Mouse (Mus musculus) embryonic facial prominence, embryonic 10.5 days (tissue): ENCODE measurements at regions not wholly inside any gene's neighbourhood (a gene's known extent, or its start where the extent isn't known, plus 50 kb on each side); places are given as distances from the start of the nearest gene placed in this dataset. TPM values are rescaled to one million over a fixed set of nuclear protein-coding genes. Genes with fewer than 3 reads are reported as not detected.
A peak's percentile ranks its signal among the peaks of the same experiment; 100 is the strongest.

ENCODE experiments used
- DNase-seq: peaks from one replicate; pipeline ENCODE4 v3.0.0-alpha.2; 2017; ENCODE audit warnings: low spot score
- H3K27ac ChIP-seq: fragments of 300-500 bp; sonication (generic); replicated peaks from 2 replicates; pipeline ENCODE4 v1.5.1; 2016; ENCODE audit warnings: mild to moderate bottlenecking
- H3K27me3 ChIP-seq: fragments of 300-500 bp; sonication (generic); replicated peaks from 2 replicates; pipeline ENCODE4 v1.6.1; 2016; ENCODE audit warnings: low read depth, mild to moderate bottlenecking; ENCODE audit not compliant: poor library complexity, severe bottlenecking
- H3K36me3 ChIP-seq: fragments of 300-500 bp; sonication (generic); replicated peaks from 2 replicates; pipeline ENCODE4 v1.6.1; 2016; ENCODE audit warnings: mild to moderate bottlenecking, moderate library complexity
- H3K4me1 ChIP-seq: fragments of 300-500 bp; sonication (generic); 2 replicates; pipeline ENCODE4 v1.6.1; 2016
- H3K4me3 ChIP-seq: fragments of 300-500 bp; sonication (generic); 2 replicates; pipeline ENCODE4 v1.5.1; 2016; ENCODE audit warnings: mild to moderate bottlenecking, moderate library complexity
- H3K9me3 ChIP-seq: fragments of 300-500 bp; sonication (generic); 2 replicates; pipeline ENCODE4 v1.6.1; 2016; ENCODE audit warnings: mild to moderate bottlenecking
- WGBS: fragments of 180-500 bp; shearing (Covaris S2); methylation state at CpG from one replicate; pipeline ENCODE4 v1.1.7; 2016; 5-methylcytosine and 5-hydroxymethylcytosine counted together
- microRNA-seq: library from miRNA; unstranded; fragments of <30 nt; microRNA quantifications from one replicate; pipeline ENCODE4, GENCODE M21; 2017

DNA sequence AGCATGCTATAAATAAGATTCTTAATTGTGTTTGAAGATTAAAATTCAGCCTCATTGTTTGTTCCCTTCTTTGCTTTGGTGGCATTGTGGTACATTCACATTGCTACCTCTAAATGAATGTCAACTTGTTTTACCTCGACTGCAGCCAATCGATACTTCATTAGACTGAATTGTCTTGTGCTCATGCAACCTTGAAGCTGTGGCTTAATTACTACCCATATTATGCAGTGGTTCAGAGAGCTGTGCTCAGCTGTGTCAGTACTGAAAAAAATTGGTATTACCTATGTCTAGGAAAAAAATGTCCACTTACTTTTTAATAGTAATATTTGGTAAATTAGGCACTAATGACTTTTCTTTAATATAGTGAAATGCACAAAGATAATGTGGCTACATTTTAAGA, 1523.6 kb upstream of the Gm8797 start:
- Histone ChIP-seq H3K27ac (no peak overlapping the region), H3K4me1 (no peaks in the 10 kb centered on the region), H3K4me3 (no peak overlapping the region), H3K27me3 (no peaks in the 10 kb centered on the region), H3K9me3 (no peaks in the 10 kb centered on the region), H3K36me3 (no peaks in the 10 kb centered on the region)
- WGBS, result 80% methylated on average over 2 of the region's 2 CpGs
- DNase-seq, result no peak

DNA sequence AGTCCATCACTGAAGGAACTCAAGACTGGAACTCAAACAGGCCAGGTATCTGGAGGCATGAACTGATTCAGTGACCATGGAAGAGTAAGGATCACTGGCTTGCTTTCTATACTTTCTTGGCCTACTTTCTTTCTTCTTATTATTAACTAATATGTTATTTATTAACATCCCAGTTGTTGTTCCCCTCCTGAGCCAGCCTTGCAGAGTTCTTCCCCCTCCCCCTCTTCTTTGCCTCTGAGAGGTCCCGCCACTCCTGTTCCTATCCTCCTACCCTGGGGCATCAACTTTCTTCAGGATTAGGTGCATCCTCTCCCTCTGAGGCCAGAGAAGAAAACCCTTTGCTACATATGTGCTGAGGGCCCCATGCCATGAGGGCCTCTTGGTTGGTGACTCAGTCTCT, 1479.2 kb upstream of the Gm8797 start:
- no peaks in the 10 kb centered on the region for H3K9me3 ChIP-seq

DNA sequence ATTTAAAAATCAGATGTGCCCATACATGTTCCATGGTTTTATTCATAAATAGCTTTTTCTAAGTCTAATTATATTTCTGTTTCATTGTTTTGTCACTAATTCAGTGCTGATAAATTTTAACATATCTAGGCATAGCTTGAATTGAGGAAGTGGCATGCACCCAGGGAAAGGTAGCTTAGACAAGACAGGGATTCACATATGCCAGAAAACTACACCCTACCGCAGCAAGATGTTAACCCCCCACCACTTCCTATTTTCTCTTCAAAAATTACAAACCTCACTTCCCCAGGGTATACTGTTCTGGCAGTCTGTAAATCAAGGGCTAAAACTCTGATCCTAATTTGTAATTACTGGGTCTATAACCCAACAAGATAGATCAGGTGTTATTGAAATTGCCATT, 1476.0 kb upstream of the Gm8797 start:
- WGBS, result 79% methylated on average over 1 of the region's 1 CpGs
- DNase-seq, result no peak
- Histone ChIP-seq H3K27ac (no peak overlapping the region), H3K27me3 (no peaks in the 10 kb centered on the region), H3K4me1 (no peaks in the 10 kb centered on the region), H3K9me3 (no peaks in the 10 kb centered on the region), H3K36me3 (no peaks in the 10 kb centered on the region), H3K4me3 (no peak overlapping the region)

More for the DNA sequence above, 1479.2 kb upstream of the Gm8797 start:
- no peak for DNase-seq
- no peak overlapping the region for H3K27ac ChIP-seq
- H3K4me1 ChIP-seq, result no peaks in the 10 kb centered on the region
- no peaks in the 10 kb centered on the region for H3K27me3 ChIP-seq
- 61% methylated on average over 1 of the region's 1 CpGs for WGBS
- H3K36me3 ChIP-seq, result no peaks in the 10 kb centered on the region
- no peak overlapping the region for H3K4me3 ChIP-seq

DNA sequence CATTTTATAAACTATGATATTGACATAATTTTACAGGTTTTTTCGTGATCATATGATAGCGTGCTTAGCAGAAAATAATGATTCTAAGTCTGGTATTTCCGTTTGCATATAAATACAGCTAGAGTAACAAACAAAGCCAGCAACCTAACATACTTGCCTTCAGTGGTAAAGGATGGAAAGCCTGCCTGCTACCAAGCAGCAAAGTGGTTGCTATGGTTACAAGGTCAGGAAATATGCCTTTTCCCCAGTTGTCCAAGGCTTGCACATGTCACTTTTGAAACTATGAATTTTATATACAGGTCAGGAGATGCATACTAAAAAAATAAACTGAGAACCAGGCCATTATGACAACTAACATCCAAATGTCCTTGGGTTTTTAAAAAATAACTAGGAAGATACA, 1472.6 kb upstream of the Gm8797 start:
- 59% methylated on average over 3 of the region's 3 CpGs for WGBS
- no peaks in the 10 kb centered on the region for H3K4me1 ChIP-seq
- H3K27me3 ChIP-seq, result no peaks in the 10 kb centered on the region
- no peak overlapping the region for H3K4me3 ChIP-seq
- no peaks in the 10 kb centered on the region for H3K9me3 ChIP-seq
- no peaks in the 10 kb centered on the region for H3K36me3 ChIP-seq
- DNase-seq, result no peak
- H3K27ac ChIP-seq, result no peak overlapping the region

DNA sequence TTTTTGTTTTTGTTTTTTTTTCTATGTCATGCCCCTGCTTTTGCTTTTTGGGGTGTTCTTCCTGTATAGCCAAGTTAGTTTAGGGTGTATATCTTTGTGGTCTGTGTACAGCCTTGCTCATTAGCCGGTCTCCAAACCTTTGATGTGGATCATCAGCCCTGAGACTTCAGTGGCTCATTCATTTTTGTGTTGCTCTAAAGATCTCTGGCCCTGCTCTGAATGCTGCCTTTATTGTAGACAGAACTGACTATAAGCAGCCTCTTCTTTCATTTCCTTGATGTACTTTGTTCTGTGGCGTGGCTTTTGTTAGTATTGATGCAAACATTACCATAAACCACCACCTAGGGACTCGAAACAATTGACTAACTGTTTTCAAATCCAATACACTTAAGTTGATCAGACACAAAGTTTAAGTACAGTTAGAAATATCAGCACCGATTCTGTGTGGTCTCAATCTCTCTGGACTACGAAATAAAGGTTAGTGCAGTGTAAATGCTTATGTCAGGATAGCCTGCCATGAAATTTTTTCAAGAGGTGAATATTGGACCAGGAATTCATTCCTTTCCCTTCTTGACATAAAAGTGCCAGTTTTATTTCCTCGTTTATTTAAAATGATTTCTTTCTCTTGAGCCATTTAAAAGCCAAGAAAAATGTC, 1470.1 kb upstream of the Gm8797 start:
- Histone ChIP-seq H3K27me3 (no peaks in the 10 kb centered on the region), H3K4me3 (no peak overlapping the region), H3K27ac (no peak overlapping the region), H3K36me3 (no peaks in the 10 kb centered on the region), H3K4me1 (no peaks in the 10 kb centered on the region), H3K9me3 (no peaks in the 10 kb centered on the region)
- DNase-seq, result no peak
- WGBS, result 32% methylated on average over 6 of the region's 6 CpGs

DNA sequence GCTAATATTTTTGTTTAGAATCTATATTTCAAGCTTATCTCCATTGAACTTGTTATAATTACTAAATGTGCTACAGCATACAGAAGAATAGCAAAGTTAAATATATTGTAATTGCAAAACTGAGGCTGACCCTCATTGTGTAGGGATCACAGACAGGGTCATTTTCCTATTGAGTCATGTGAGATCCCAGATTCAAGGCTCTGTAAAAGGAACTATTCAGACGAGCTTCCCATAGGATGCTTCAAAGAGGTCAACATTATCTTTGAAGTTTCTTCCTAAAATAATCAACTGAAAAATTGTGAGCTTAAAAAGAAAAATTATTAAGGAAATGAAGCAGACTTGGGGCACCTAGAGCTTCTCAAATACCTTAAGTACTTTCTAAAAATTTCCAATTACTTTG, 1469.5 kb upstream of the Gm8797 start:
- WGBS, result 9% methylated on average over 1 of the region's 1 CpGs
- no peak for DNase-seq

DNA sequence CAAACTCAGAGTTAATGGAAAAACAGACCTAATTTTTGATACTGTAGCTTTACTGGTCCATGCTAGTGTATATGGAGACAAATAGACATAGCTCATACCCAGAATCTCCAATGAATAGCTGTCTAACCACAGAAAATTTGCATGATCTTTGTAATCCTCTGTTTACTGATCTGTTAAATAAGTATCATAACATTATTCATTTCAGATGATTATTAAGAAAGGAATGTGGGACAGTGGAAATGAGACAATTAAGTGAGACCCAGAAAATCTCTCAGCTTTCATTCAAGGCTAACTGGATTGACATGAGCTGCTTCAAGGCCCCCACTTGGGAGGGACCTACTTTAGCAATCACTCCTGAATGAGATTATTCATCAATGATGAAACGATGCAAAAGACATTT, 1463.5 kb upstream of the Gm8797 start:
- no peaks in the 10 kb centered on the region for H3K36me3 ChIP-seq
- H3K9me3 ChIP-seq, result no peaks in the 10 kb centered on the region
- DNase-seq, result no peak
- no peak overlapping the region for H3K27ac ChIP-seq
- no peaks in the 10 kb centered on the region for H3K4me1 ChIP-seq
- H3K4me3 ChIP-seq, result no peak overlapping the region
- H3K27me3 ChIP-seq, result no peaks in the 10 kb centered on the region
- WGBS, result 91% methylated on average over 1 of the region's 1 CpGs

More for the DNA sequence above, 1469.5 kb upstream of the Gm8797 start:
- Histone ChIP-seq H3K4me3 (no peak overlapping the region), H3K9me3 (no peaks in the 10 kb centered on the region), H3K4me1 (no peaks in the 10 kb centered on the region), H3K36me3 (no peaks in the 10 kb centered on the region), H3K27ac (no peak overlapping the region), H3K27me3 (no peaks in the 10 kb centered on the region)

DNA sequence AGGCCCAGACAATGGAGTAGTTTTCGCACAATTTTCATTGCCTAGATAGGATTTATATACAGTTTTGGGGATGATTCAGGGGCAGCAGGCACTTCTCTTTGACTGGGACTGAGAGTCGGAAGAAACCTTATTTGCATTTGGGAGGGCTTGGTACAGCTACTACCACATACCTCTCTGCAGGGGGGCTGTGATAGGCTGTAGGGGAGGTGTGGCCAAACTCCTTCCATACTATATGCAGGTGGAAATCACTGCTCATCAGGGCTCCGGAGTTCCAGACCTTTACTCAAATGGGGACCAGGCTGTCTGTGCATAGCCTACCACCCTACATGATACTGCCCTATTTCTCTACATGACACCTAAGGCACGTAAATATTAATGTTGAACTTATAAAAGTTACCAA, 1414.2 kb upstream of the Gm8797 start:
- DNase-seq, result no peak
- Histone ChIP-seq H3K4me3 (no peak overlapping the region), H3K27me3 (no peaks in the 10 kb centered on the region), H3K9me3 (no peaks in the 10 kb centered on the region), H3K36me3 (no peaks in the 10 kb centered on the region), H3K4me1 (no peaks in the 10 kb centered on the region), H3K27ac (no peak overlapping the region)
- 82% methylated on average over 4 of the region's 4 CpGs for WGBS

DNA sequence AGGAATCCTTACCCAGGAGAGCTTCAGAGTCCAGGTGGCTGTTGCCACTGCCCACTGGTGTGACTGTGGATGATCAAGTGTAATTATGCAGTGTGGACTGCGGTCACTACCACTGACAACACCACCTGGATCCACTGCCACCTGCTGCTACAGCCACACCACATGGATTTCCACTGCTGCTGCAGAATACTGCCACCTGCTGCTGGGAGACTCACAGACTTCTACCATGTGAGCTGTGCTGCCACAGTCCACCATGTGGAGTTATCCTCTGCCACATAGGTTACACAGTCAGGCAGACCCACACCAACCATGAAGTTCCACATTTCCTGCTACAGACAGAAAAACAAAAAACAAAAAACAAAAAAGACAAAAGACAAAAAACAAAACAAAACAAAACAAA, 1411.5 kb upstream of the Gm8797 start:
- WGBS, result 93% methylated on average over 1 of the region's 1 CpGs

More for the DNA sequence above, 1411.5 kb upstream of the Gm8797 start:
- H3K4me3 ChIP-seq, result no peak overlapping the region
- no peaks in the 10 kb centered on the region for H3K36me3 ChIP-seq
- no peak overlapping the region for H3K27ac ChIP-seq
- H3K27me3 ChIP-seq, result no peaks in the 10 kb centered on the region
- H3K4me1 ChIP-seq, result no peaks in the 10 kb centered on the region
- no peaks in the 10 kb centered on the region for H3K9me3 ChIP-seq
- peak; percentile 8 for DNase-seq

Small RNAs in the stretch of these regions (microRNA-seq; reads per million reads assigned to microRNA genes)
- gene Gm23976, result not detected
